Mouse (Mus musculus) layer of hippocampus, adult 9-11 months (tissue): ENCODE data around the gene Adipor2.

Experiments used
- DNase-seq: peaks from one replicate; pipeline ENCODE4 v3.0.0; 2022

The Adipor2 gene

DNA sequence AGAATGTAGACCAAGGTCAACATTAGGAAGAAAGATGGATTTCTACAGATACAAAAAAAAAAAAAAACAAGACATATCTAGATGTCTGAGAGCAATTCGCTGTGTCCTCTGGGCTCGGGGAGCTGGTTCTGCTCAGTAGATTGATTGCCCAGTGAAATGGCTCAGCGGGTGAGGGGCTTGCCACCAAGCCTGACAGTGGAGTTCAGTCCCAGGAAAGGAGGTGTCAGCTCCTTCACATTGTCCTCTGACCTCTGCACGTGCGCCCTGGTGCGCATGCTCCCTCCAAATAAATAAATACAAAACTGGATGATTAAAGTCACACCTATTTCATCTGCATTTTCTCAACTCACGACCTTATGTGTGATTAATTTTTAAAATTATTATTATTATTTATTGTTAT is 1.9 kb upstream of the Adipor2 start:
- no peak for DNase-seq

DNA sequence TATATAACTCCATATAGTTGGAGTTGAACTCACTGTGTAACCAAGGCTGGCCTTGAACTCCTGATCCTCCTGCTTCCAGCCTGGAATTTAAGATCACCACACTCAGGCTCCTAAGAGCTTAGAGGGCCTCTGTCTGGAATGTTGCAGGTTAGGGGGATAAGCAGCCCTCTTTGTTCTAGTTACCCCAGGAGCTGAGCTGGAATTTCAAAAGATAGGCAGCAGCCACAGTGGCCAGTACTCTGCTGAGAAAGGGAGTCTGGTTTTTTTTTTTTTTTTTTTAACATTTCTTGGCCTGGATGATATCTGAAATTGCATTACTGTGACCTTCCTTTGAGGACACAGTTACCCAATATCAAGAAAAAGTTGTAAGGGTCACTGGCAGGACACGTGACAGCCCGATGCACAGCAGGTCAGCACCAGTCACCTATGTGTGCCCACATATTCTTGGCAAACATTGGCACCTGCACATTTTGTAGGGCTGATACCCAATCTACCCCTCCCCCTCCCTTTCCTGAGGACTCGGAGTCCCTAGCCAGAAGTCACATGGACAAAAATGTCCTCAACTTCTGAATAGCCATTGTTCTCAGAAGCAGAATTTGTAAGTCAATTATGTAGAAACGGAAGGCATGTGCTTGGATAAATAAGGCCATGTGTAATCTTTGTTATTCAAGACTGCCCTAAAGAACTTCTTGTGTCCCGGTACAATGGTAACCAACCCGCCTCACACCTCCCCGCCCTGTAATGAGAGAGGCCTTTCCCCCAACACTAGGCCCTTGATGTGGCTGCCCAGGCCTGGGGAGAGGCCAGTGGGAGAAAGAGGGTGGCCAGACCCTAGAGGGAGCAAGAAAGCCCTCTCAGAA is 1.1 kb upstream of the Adipor2 start:
- peak; percentile 69 for DNase-seq

DNA sequence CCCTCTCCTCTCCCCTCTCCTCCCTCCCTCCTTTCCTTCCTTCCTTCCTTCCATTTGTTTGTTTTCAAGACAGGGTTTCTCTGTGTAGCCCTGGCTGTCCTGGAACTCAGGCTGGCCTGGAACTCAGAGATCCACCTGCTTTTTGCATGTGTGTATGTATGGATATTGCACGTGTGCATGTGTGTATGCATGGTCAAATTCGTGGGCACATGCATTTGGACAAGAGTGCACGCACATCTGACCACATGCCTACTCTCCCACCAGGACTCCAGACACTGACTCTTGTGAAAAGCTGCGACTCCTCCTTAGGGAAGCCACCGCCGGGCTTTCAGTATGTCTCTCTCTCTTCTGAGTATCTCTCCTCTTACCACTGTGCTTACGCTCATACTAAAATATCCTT is 317 bp upstream of the Adipor2 start:
- DNase-seq: no peak

DNA sequence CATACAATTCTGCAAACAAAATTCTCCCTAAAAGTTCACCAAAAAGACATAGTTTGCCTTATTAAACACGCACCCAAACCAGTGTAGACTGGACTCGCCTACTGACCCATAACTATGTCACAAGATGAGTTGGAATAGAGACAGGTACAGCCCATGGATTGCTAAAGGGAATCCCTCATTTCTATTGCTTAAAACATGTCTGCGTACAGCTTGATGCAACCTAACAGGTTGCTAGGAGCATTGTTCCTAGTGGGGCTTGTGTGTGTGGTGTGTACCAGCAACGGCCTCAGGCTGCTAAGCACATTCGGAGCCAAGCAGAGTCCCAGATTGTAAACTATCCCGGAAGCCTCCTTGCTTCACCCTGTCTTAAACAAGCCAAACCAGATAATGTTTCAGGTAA is 861 bp downstream of the Adipor2 start:
- DNase-seq: no peak

DNA sequence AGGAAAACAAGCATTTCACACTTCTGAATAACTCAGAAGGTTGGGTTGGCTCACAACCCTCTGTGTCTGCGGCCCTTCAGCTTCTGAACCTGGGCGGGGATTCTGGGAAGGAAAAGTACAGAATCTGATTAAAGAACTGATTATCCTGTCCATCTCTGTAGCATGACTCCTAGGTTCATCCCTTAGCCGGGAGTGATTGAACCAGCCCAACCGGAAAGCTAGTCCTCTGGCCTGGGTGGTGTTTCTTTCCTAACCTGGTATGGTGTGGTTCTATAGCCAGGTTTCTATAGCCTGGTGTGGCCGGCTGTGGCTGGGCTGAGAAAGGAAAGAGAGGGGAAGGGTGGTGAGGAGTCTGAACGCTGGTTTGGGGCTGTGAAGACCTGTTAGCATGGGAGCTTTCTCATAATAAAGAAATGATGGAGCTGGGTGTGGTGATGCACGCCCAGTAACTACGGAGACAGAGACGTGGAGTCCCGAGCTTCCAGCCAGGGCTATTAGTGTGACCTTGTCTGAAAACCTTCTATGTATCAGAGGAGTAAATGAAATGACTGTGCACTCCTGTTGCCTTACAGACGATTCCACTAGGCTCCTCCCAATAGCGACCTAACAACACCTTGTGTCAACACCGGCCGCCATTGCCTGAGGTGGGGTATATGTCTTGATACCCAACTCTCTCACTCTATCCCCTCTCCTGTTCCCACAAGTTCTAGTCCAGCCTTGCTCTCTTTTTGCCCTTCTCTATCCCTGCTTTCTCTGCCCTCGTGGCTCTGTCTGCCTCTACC is 3.1 kb downstream of the Adipor2 start:
- DNase-seq: no peak

DNA sequence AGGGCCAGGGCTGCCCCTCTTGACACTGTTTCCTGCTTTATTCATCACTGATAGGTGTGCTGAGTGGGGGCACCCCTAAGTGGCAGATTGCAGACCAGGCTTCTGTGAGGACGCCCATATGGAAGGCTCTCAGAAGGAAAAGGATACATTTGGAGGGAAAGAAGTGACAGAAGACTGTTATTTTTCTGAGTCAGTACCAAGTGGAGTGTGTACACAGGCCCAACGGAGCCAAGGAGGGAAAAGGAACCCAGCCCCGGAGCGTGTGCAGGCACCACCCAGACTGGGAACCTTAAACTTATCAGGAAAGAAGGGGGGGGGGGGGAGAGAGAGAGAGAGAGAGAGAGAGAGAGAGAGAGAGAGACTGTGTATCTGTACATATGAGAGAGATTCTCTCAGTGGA is 4.9 kb downstream of the Adipor2 start:
- DNase-seq: no peak

DNA sequence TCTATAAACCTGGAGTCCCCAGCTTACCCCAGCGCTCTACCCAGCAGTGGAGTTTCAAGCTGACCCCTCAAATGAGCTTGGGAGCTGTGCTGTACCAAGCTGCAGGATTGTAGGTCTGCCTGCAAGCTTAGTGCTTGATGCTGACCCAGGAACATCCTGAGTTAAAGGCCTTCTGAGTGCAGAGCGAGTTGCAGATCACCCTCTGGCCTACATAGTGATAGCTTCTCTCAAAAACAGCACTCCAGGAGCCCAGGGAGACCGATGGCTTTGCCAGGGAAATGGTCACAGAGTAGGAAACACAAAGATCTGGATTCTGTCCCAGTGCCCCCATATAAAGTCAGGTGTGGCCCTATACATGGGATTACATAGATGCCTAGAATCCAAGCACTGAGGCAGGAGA is 6.0 kb downstream of the Adipor2 start:
- no peak for DNase-seq

DNA sequence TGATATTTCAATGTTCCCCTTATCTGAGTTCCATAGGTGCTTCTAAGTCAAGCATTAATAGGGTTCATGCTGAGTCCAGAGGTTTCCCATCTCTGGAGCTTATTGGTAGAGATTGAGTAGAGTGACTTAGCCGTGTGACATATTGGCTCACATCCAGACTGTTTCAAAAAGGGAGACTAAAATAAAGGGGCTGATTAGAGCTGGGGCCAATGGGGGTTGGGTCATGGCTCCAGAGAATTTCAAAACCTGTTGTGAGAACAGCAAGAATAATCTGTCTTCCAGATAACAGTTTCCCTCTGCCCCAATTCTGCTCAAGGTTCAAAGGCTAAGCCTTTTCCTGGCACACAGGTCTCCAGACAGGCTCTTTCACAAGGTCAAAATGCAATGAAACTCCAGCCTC is 7.7 kb downstream of the Adipor2 start:
- no peak for DNase-seq

DNA sequence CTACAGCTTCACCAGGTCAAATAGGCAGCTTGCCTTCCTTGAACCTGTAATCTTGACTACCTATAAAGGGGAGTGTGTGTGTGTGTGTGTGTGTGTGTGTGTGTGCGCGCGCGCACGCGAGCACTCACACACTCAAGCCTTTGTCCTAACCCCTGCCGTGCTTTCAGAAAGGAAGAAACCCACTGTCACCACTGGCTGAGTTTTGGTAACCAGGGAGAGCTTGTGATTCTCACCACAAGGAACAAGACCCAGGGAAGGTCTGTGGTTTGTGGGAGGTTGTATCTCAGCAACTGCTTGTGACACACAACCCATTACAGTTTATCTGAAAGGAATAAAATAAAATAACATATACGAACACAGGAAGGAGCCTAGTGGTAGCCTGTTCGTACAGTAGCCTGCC is 8.9 kb downstream of the Adipor2 start:
- no peak for DNase-seq

DNA sequence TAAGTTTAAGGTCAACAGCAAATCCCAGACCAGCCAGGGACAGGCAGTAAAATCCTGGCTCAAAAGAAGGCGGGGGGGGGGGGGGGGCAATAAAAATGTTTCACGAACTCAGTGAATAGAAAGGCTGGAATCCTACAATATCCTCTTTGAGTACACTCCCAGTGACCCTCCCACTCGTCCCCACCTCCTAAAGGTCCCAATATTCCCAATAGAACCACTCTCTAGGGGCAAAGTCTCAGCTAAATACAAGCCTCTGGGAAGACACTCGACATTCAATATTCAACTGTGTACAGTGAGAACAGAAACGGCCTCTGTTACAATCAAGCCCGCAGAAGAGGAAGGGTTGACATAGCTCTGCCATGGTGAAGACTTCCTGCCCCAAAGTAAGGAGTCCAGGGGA is 9.7 kb downstream of the Adipor2 start:
- no peak for DNase-seq

DNA sequence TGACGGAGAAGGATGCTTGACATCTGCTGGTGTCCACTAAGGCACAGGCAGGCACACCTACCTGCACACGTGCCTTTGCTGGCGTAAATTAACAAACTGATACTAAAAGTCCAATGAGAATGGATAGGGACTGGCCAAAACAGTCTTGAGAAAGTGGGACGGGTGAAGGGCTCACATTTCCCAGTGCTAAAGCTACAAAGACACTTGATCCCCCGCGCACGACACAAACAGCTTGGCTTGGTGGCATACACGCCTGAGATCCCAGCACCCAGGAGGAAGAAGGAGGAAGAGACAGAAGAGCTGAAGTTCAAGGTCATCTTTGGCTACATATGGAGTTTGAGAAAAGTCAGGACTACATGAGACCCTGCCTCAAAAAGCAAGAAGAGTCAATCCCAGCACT is 11.0 kb downstream of the Adipor2 start:
- no peak for DNase-seq

DNA sequence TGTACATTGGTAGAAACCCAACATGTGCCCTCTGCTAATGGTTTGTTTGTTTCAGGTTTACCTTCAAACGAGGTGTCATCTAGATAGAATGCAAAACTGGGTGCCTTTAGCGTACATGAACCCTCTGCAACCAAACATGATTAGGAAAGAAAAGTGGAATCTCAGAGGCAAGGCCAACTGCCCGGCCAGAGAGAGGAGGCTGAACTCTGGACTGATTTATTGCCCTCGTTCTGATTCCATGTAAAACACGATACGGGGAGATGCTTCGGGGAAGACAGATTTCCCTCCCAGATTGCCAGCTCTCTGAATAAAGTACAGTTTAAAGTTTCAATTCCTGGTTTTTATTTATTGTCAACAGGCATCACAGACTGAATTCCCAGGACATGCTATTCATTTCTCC is 12.2 kb downstream of the Adipor2 start:
- no peak for DNase-seq

DNA sequence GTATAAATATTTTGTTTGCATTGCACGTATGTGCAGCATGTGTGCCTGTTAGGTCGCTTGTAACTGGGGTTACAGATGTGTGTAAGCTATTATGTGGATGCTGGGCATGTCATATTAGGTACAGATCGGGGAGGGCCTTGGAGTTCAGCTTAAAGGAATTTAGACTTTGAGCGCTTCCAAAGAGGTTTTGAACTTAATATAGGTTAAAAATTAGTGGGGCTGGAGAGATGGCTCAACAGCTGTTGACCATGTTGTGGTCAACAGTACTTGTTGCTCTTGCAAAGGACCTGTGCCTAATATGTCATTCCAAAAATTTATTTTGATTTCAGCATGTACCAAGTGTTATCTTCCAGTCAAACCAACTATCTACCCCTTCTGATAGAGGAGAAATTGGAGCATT is 12.7 kb downstream of the Adipor2 start:
- no peak for DNase-seq

DNA sequence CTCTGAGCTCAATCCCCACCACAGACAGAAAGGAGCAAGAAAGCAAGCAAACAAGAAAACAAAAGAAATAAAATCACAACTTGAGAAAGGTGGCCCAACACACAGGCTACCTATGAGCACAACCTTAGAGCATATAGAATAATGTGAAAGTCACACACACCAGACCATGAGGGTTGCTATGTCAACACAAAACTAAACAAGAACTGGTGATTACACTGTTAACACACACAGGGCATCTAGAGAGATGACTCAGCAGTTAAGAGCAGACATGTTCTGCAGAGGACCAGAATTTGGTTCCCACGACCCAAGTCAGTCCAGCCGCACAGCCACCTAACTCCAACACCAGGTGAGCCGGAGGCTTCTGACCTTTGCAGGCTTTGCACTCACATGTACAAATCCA is 14.5 kb downstream of the Adipor2 start:
- no peak for DNase-seq

DNA sequence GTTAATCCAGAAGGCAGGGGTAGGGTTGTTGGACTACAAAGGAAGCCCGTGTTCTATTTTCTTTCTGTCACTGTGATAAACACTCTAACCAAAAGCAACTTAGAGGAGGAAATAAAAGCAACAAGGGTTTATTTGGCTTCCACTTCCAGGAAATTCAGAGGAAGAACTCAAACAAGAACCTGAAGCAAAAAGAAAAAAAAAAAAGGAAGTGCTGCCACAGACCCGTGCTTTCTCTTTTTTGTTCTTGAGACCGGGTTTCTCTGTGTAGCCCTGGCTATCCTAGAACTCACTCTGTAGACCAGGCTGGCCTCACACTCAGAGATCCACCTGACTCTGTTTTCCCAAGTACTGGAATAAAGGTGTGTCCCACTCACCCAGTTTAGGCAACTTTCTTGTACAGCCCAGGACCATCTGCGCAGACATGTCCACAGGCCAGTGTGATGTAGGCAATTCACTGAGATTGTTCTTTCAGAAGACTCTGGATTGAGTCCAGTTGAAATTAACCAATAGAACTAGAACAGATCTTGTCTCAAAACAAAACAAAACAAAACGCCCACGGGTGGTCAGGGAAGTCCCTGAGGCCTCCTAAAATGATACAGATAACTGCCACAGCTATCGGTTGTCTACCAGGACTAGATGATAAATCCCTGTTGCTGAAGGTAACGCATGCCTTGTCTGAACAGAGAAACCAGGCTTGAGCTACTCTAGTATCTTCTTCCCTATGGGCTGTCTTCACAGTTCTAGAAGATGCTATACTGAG is 15.8 kb downstream of the Adipor2 start:
- no peak for DNase-seq

DNA sequence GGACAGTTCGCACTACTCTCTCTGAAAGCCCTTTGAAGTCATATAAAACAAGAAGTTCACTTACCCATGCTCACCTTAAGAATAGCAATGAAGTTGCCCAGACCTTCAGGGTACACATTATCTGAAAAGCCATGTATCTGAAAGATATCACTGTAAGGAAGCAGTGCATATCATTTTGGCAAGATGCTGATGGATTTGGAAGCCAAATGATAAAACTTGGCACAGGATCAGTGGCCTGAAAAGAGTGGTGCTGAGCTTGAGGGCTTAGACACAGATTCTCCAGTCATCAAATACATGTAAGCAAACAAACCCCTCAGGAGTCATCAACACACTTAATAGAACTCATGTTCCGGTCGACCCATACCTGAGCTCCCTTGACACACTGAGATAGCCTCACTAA is 16.9 kb downstream of the Adipor2 start:
- no peak for DNase-seq

DNA sequence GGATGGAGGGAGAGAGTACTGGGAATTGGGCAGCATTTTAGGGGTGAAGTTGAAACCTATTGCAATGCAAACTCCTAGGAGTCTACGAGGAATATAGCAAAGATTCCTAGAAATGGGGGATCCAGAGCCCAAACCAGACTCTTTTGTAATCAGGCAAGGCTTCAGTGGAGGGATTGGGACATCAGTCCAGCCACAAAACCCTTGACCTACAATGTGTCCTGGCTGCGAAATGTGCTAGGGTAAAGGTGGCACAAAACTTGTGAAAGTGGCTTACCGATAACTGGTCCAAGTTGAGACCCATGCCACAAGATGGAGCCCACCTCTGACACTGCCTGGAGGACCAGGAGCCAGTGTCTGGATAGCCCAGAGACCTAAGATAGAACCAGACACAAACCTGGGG is 18.1 kb downstream of the Adipor2 start:
- DNase-seq: no peak

DNA sequence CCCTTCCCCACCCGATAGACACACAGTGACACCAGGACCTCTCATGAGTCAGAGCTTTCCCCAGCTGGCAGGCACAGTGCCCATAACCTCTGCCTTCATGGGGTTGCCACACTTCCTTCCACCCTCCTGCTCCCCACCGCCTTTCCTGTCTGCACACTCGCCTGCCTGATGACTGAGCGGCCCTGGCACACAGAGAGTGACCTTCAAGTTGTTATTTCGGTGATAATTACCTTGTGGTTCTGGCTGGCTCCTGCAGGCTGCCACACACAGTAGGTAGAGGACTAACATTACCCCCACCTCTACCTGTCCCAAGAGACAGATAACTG is 21.2 kb downstream of the Adipor2 start:
- peak; percentile 82 for DNase-seq

DNA sequence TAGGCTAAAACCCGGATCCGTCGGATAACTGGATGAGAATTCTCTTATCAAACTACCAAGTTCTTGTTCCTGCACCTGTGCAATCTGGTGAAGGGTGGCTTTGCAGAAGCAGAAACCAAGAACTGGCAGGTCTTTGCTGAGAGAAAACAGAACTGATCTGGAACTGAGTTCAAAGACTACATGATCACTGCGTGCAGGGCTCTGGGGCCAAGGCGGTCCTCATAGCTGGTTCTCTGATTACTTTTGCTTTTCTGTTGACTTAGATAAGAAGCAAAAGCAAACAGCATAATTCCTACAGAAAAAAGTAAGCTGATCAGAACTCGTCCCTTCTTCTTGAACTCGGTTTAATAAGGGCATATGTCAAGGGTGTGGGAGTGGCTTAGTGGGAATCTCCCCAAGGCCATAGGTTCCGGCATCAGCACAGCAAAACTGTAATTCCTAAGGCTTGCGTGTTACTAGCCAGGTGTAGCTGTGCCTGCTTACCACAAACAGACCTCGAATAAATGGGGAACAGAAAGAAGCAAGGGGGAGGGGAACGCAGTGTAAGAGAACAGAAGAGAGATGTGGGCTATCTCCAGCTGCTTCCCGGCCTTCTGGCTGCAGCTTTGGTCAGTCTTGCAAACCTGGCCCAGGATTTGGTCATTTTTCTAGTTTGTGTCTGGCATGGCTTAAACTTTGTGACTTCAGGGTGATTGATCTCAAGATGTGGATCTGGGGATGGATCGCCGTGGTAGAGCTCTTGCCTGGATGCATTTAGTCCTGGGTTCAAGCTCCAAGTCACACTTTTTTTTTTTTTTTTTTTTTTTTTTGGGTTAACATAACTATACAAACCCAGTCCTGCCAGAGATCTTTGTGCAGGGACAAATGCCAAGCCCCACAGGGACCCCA is 21.8 kb downstream of the Adipor2 start:
- peak; percentile 30 for DNase-seq

DNA sequence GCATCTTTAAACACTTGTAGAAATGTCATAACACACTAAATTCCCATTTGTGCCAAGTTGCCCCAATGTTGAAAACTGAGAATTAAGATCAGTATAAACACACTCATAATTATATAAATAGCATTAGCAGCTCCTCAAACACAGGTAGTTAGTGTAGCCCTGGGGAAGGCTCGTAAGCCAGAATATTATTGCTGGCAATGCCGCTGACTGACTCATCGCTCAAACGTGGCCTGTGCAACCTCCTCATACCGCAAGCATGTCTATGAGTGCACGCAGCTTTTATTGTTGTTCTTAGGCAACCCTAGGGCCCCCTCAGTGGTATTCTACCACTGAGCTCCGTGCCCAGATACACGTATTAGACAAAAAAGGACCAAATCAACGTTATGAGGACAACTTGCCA is 24.7 kb downstream of the Adipor2 start:
- DNase-seq: no peak

DNA sequence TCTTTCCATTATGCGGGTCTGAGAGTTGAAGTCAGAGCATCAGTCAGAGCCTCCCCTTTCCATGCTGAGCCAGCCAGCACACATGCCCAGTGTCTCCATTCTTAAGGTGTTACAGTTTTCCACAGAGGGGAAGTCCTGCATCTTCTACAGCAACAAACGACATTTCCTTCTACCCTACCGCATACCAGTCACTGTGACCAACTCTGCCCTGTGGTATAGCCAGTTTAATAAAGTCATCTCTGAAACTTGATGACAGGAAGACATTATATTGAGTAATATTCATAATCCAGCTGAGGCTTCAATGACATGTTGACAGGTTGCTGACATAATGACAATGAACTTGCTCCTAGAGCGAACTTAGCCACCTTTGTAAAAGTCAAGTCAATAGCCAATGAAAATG is 26.8 kb downstream of the Adipor2 start:
- no peak for DNase-seq

DNA sequence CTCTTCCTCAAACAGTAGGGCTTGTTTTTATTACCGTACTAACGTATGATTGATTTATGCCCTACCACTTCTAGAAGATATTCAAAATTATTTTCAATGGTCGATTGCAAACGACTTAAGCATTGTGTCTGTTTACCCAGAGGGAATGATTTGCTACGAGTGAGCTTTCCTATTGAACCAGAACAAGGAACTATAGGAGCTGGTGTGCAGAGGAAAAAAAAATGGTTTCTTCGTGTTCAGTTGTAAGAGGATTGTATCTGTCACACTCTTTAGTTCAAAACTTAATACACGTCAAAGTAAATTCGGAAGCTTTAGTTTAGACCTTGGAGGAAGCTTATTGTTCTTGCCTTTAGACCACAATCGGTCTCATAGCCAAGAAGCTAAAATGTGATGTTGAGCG is 28.4 kb downstream of the Adipor2 start:
- DNase-seq: no peak

DNA sequence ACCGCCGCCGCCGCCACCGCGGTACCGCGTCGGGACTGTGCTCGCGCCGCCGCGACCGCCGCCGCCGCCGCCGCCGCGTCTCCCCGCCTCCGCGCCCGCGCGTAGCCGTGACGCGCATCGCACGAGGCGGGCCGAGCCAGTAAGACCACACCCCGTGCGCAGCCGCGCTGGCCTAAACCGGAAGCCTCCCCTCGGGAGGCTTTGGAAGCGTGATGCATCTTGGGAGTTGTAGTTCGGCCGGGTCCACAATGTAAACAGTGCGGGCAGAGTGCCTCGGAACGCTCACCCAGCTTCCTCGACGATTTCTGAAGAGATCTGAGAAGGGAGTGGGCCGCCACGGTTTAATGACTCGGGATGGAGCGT is 28.9 kb downstream of the Adipor2 start:
- DNase-seq: peak; percentile 97
